Mouse (Mus musculus): ENCODE results near the gene Magi1.

GRCm38 (mm10) chr6:93787042-93787441, 496.7 kb downstream of the Magi1 start:
- TF ChIP-seq E2F4 (IDR thresholded peaks at IDR 0.05; ENCODE audit: insufficient replicate concordance, low read depth, low read length), result no peak
- no peak for TF ChIP-seq EP300 (IDR thresholded peaks at IDR 0.05; ENCODE audit: low read length)
- TF ChIP-seq CTCF (conservative IDR thresholded peaks at IDR 0.05 in 1 of 2, IDR thresholded peaks at IDR 0.05 in 1 of 2; ENCODE audit: low read depth in 2 of 2, low read length in 2 of 2), result no peak
- no peak for TF ChIP-seq POLR2AphosphoS2 (IDR thresholded peaks at IDR 0.05; ENCODE audit: low read depth, low read length)
- no peak for TF ChIP-seq RAD21 (IDR thresholded peaks at IDR 0.05; ENCODE audit: low read depth, low read length)
- no peak for TF ChIP-seq UBTF (IDR thresholded peaks at IDR 0.05; ENCODE audit: low read depth, low read length)
- no peak for TF ChIP-seq NELFE (IDR thresholded peaks at IDR 0.05; ENCODE audit: low read depth, low read length)
- TF ChIP-seq ELF1 (IDR thresholded peaks at IDR 0.05; ENCODE audit: low read depth, low read length), result no peak

Measured in CH12.LX (cell line).